ENCODE assay signal across 10 mouse cellular contexts in the genomic region with DNA sequence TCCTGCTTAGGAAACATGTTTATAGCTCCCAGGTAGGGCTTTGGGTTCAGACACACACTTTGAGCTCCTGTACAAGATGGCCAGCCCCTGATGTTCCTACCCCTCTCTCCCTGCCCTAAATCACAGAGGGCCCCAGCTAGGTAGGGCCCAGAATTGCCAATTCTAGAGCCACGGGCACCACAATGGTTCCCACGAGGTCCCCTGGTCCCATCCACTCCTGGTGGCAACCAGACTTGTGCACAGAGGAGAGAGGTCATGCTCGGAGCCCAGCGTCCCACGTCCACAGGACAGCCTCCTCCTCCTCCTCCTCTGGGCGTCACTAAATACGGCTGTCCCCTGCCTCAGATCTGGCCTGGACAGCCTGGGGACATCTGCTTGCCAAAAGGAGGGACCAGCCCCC. TPM values are rescaled to one million over a fixed set of nuclear protein-coding genes. Genes with fewer than 3 reads are reported as not detected.
A peak's percentile ranks its signal among the peaks of the same experiment; 100 is the strongest.
DNase-seq lines count a peak whose midpoint lies in the region; ATAC-seq and TF ChIP-seq lines count a peak whose summit lies in the region.
"Had no signal": no experiment of that assay in that cellular context is flagged by ENCODE, and none has a peak within 500 bp of the region (broad histone marks: within the 10 kb centered on the region; RNA-seq: fewer than 3 reads in every experiment).

No protein-coding gene starts in this region.

- no peak for DNase-seq in testis, postnatal 14 days (ENCODE audit: low spot score)
- no peak for DNase-seq in frontal cortex, adult 2 months (ENCODE audit: extremely low spot score in 1 of 2, low spot score in 1 of 2)
- no peak for DNase-seq in lung, postnatal 25 days (ENCODE audit: low spot score)
- no peak for DNase-seq in spleen, postnatal 10 days (ENCODE audit: low spot score in 2 of 2)
- DNase-seq: cerebellum, adult 11-12 months; kidney, adult 11 months; thymus, postnatal 14 days had no signal

- ATAC-seq in hindbrain, embryonic 12.5 days (ENCODE audit: low FRiP score): no peak
- no peak for ATAC-seq in midbrain, embryonic 12.5 days (ENCODE audit: low FRiP score, low read depth)

- H3K27ac ChIP-seq in testis, adult 2 months (ENCODE audit: control insufficient read depth, insufficient read depth, low read depth, low read length): no peak overlapping the region
- peak overlapping the region; percentile 88 for H3K27ac ChIP-seq in hindbrain, embryonic 12.5 days
- H3K27ac ChIP-seq in midbrain, embryonic 12.5 days (replicated peaks): peak overlapping the region; percentile 90

- no peak for TF ChIP-seq CTCF in testis, adult 2 months (IDR thresholded peaks at IDR 0.05; ENCODE audit: control insufficient read depth, insufficient read depth, insufficient replicate concordance, low read depth, low read length)

- no peak for TF ChIP-seq POLR2A in testis, adult 2 months (IDR thresholded peaks at IDR 0.05; ENCODE audit: control insufficient read depth, low read depth, low read length)

- H3K9me3 ChIP-seq in hindbrain, embryonic 12.5 days (replicated peaks): no peaks in the 10 kb centered on the region
- H3K9me3 ChIP-seq in midbrain, embryonic 12.5 days: no peaks in the 10 kb centered on the region

- H3K4me2 ChIP-seq in hindbrain, embryonic 12.5 days (replicated peaks): no peak overlapping the region
- H3K4me2 ChIP-seq in midbrain, embryonic 12.5 days (replicated peaks): no peak overlapping the region

- H3K9ac ChIP-seq in hindbrain, embryonic 12.5 days: peak overlapping the region; percentile 43
- peak overlapping the region; percentile 37 for H3K9ac ChIP-seq in midbrain, embryonic 12.5 days (replicated peaks)

- peak overlapping the region; percentile 79 for H3K4me3 ChIP-seq in testis, adult 2 months (ENCODE audit: control insufficient read depth, low read depth, low read length)
- H3K4me3 ChIP-seq in hindbrain, embryonic 12.5 days: no peak overlapping the region
- no peak overlapping the region for H3K4me3 ChIP-seq in midbrain, embryonic 12.5 days

- 67% methylated on average over 7 of the region's 7 CpGs for WGBS in hindbrain, embryonic 12.5 days
- WGBS in midbrain, embryonic 12.5 days: 46% methylated on average over 7 of the region's 7 CpGs

- H3K4me1 ChIP-seq in testis, adult 2 months (ENCODE audit: control insufficient read depth, insufficient read depth, low read length): peaks cover 9% of the 10 kb centered on the region
- peaks cover 82% of the 10 kb centered on the region for H3K4me1 ChIP-seq in hindbrain, embryonic 12.5 days
- peaks cover 88% of the 10 kb centered on the region for H3K4me1 ChIP-seq in midbrain, embryonic 12.5 days

- no peaks in the 10 kb centered on the region for H3K27me3 ChIP-seq in testis, adult 2 months (ENCODE audit: control insufficient read depth, insufficient read depth, low read length)
- no peaks in the 10 kb centered on the region for H3K27me3 ChIP-seq in hindbrain, embryonic 12.5 days
- H3K27me3 ChIP-seq in midbrain, embryonic 12.5 days: no peaks in the 10 kb centered on the region

- no peaks in the 10 kb centered on the region for H3K36me3 ChIP-seq in testis, adult 2 months (ENCODE audit: control insufficient read depth, insufficient read depth, low read length)
- peaks cover 30% of the 10 kb centered on the region for H3K36me3 ChIP-seq in hindbrain, embryonic 12.5 days
- peaks cover 38% of the 10 kb centered on the region for H3K36me3 ChIP-seq in midbrain, embryonic 12.5 days

RNA-seq across cellular contexts. Expression of a gene that starts 36.0 kb away (rescaled TPM):
- polyA plus RNA-seq in testis, adult 2 months (2012; rRNA removed): 0.61 and 5.2 TPM in 2 replicates
- polyA plus RNA-seq in hindbrain, embryonic 12.5 days (2016; fragmentation: Nextera tagmentation; extraction: Ambion mirVana): 1.8 and 2.3 TPM in 2 replicates
- polyA plus RNA-seq in midbrain, embryonic 12.5 days (2016; fragmentation: Nextera tagmentation; extraction: Ambion mirVana): 1.3 and 2.0 TPM in 2 replicates
- 1.4 and 1.9 TPM in 2 replicates for polyA plus RNA-seq in frontal cortex, adult 2 months (2012; rRNA removed)

RNA-seq across cellular contexts. Expression of a gene that starts 39.3 kb away (rescaled TPM):
- polyA plus RNA-seq in testis, adult 2 months (2012; rRNA removed): 0.28 and 0.41 TPM in 2 replicates
- 2.0 and 2.3 TPM in 2 replicates for polyA plus RNA-seq in hindbrain, embryonic 12.5 days (2016; fragmentation: Nextera tagmentation; extraction: Ambion mirVana)
- polyA plus RNA-seq in midbrain, embryonic 12.5 days (2016; fragmentation: Nextera tagmentation; extraction: Ambion mirVana): 1.3 and 1.9 TPM in 2 replicates
- polyA plus RNA-seq in frontal cortex, adult 2 months (2012; rRNA removed): 6.6 and 7.2 TPM in 2 replicates
